Mouse (Mus musculus): Measurements from ENCODE around the gene Preb. TPM values are rescaled to one million over a fixed set of nuclear protein-coding genes. Genes with fewer than 3 reads are reported as not detected.

Preb gene
- polyA plus RNA-seq, 1 experiment from 2014 or later = 121 TPM

- no peak overlapping the region for H3K4me2 ChIP-seq (replicated peaks)
- ATAC-seq (ENCODE audit: low FRiP score, low read depth) = no peak
- H3K9ac ChIP-seq (replicated peaks) = no peak overlapping the region
- H3K27ac ChIP-seq (replicated peaks) = no peak overlapping the region
- no peaks in the 10 kb centered on the region for H3K36me3 ChIP-seq
- H3K4me3 ChIP-seq = no peak overlapping the region
- 82% methylated on average over 2 of the region's 2 CpGs for WGBS
- no peaks in the 10 kb centered on the region for H3K9me3 ChIP-seq
- no peaks in the 10 kb centered on the region for H3K4me1 ChIP-seq
- peaks cover 32% of the 10 kb centered on the region for H3K27me3 ChIP-seq
These were observed 9.3 kb upstream of the Preb start for GRCm38 (mm10) chr5:30969440-30969839.

DNA sequence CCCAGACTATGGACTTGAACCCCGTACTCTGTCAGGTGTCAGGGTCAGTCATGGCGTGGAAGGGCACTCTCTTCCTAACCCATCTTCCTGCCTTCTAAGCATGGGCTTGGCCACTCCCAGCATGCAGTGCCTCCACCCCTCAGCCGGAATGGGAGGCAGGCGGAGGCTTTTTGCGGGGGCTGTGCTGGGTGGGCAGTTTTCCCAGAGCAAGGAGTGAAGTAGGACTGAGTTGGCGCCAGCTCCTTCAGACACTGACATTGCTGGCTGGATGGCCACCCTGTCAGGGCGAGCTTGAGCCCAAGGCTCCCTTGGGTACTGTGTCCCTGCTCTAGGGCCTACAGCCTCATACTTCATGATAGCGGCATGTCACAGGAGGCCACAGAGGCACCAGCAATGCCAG is 8.3 kb upstream of the Preb start, which contains the start of gene Tcf23:
Tcf23 (plus strand) TSS at position 247 of the 400 bp plus-strand sequence.
- no peak within 1 kb of the TSS for H3K9ac ChIP-seq (replicated peaks)
- no peak within 1 kb of the TSS for H3K27ac ChIP-seq (replicated peaks)
- WGBS = 73% methylated on average over 8 of the region's 8 CpGs
- no peaks in the 10 kb centered on the region for H3K4me1 ChIP-seq
- H3K4me2 ChIP-seq (replicated peaks) = no peak within 1 kb of the TSS
- no peaks in the 10 kb centered on the region for H3K9me3 ChIP-seq
- ATAC-seq (ENCODE audit: low FRiP score, low read depth) = no peak
- H3K4me3 ChIP-seq = no peak within 1 kb of the TSS
- H3K27me3 ChIP-seq = peaks cover 37% of the 10 kb centered on the region
- H3K36me3 ChIP-seq = no peaks in the 10 kb centered on the region

DNA sequence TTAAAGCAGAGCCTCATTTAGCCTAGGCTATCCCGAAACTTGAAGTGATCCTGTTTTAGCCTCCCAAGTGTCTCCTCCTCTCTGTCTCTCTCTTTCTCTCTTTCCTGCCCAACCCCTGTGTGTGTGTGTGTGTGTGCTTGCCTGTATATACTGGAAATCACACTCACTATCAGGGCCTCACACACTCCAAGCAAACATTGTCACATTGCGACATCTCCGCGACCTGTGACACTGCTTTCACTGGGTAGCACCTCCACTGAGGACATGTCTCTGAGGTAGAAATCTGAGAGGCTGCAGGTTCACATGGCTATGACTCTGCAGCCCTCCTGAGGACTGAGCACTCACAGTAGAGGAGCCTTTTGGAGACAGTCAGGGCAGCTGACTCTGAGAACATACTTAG is 6.0 kb upstream of the Preb start:
- peaks cover 39% of the 10 kb centered on the region for H3K27me3 ChIP-seq
- H3K27ac ChIP-seq (replicated peaks) = no peak overlapping the region
- H3K36me3 ChIP-seq = no peaks in the 10 kb centered on the region
- H3K4me2 ChIP-seq (replicated peaks) = no peak overlapping the region
- H3K9me3 ChIP-seq = no peaks in the 10 kb centered on the region
- no peak overlapping the region for H3K4me3 ChIP-seq
- no peak for ATAC-seq (ENCODE audit: low FRiP score, low read depth)
- 91% methylated on average over 4 of the region's 4 CpGs for WGBS
- H3K4me1 ChIP-seq = no peaks in the 10 kb centered on the region
- H3K9ac ChIP-seq (replicated peaks) = no peak overlapping the region

GRCm38 (mm10) chr5:30963916-30964315 is 3.8 kb upstream of the Preb start:
- Histone ChIP-seq H3K4me3 (no peak overlapping the region), H3K27me3 (peaks cover 28% of the 10 kb centered on the region), H3K9me3 (no peaks in the 10 kb centered on the region), H3K27ac (replicated peaks) (no peak overlapping the region), H3K4me2 (replicated peaks) (no peak overlapping the region), H3K4me1 (peaks cover 6% of the 10 kb centered on the region), H3K9ac (replicated peaks) (no peak overlapping the region), H3K36me3 (no peaks in the 10 kb centered on the region)
- ATAC-seq (ENCODE audit: low FRiP score, low read depth) = no peak
- WGBS = 45% methylated on average over 3 of the region's 3 CpGs

DNA sequence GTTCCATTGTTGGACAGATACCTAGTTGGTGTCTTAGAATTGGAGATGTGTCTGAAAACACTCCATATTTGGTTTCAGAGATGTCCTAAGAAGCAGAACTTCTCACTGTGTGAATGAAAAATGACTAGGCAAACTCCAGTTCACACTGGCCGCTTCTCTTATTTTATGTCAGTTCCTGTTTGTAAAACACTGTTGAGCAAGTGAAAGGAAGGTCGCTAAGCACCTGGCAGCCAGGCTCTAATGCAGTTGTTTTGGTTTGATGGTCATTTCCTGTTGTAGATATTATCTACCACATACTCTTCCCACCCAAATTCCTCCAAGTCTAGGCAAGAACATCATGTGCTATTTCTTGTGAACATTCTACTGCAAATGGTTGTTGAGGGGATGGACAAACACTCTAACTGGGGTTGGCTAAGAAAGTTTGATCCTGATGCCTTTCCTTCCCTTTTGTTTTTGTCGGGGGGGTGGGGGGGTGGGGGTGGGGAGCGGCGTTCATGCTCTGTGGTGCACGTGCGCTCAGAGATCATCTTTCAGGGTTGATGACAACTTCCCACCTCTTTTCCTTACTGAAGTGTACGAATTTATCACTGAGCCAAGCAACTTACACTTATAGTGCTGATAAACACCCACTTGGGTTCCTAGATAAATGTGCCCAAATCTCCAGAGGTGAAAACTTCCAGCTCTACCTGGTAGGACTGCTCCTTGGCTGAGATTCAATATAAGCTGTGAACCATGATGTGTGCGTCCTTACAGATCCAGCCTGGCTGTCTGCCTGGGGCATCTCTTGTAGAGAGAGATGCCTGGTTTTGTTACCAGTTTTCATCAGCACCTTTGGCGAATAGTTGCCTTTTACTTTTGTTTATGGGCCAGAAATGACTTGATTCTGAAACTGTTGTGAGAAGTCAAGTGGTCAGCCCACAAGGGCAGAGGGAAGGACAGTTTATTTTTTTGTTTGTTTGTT is 1.7 kb upstream of the Preb start:
- Histone ChIP-seq H3K27me3 (peaks cover 18% of the 10 kb centered on the region), H3K9ac (replicated peaks) (no peak overlapping the region), H3K4me2 (replicated peaks) (no peak overlapping the region), H3K27ac (replicated peaks) (no peak overlapping the region), H3K4me1 (peaks cover 22% of the 10 kb centered on the region), H3K4me3 (no peak overlapping the region), H3K36me3 (peaks cover 15% of the 10 kb centered on the region), H3K9me3 (no peaks in the 10 kb centered on the region)
- 85% methylated on average over 10 of the region's 10 CpGs for WGBS
- ATAC-seq (ENCODE audit: low FRiP score, low read depth) = no peak

DNA sequence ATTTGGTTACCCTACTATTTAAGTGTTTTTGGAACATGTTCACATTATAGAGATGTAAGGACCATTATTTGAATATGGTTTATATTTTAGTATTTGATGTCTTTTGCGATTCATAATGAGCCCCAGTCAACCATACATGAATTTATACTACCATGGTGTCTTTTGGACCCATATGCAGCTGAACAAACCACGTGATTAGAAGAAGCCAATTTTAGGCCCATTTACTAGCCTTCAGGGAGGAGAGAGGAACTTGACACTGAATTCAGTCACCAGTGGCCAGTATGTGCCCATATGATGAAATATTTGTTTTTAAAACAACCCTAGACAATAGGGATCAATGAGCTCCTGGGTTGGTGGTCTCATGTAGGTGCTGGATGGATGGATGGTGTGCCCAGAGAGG is 653 bp upstream of the Preb start:
- Histone ChIP-seq H3K36me3 (peaks cover 19% of the 10 kb centered on the region), H3K9ac (replicated peaks) (no peak overlapping the region), H3K9me3 (no peaks in the 10 kb centered on the region), H3K4me2 (replicated peaks) (peak overlapping the region; percentile 92), H3K4me3 (peak overlapping the region; percentile 79; the same call in 1 of the 2 replicates), H3K4me1 (peaks cover 22% of the 10 kb centered on the region), H3K27ac (replicated peaks) (0 out of 2 replicates have a peak overlapping the region, but pooled peaks have one; percentile 82), H3K27me3 (peaks cover 13% of the 10 kb centered on the region)
- 89% methylated on average over 2 of the region's 2 CpGs for WGBS
- ATAC-seq (ENCODE audit: low FRiP score, low read depth) = no peak

DNA sequence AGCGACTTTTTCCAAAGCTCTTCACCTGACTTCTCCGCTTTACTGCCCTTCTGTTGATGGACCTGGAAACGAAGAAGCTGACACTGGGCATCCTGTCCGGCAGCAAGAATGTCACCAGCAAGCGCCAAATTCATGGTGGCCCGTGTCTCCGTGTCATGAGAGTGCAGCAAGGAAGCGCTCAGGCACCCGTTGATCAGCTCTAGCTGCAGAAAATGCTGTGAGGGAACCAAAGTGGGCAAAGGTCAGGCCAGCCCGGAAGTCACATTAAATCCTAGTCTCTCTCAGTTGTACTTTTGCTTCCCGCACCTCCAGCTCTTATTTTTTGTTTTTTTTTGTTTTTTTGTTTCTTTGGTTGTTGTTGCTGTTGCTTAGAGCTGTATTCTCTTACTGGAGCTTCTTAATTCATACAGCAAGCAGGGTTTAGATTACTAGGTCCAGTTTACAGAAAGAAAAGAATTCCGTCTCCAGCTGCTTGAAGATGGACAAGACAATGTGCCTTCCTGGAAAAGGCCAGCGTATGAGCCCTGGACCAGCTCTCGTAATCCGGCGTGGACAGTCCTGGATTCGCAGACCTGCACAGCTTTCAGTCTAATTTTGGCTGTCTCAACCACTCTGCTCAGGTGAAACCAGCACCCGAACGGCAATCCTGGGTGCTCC is 835 bp downstream of the Preb start:
- Histone ChIP-seq H3K9me3 (no peaks in the 10 kb centered on the region), H3K4me2 (replicated peaks) (peak overlapping the region; percentile 92), H3K27ac (replicated peaks) (peak overlapping the region; percentile 82), H3K27me3 (peaks cover 8% of the 10 kb centered on the region), H3K9ac (replicated peaks) (peak overlapping the region; percentile 86), H3K36me3 (peaks cover 34% of the 10 kb centered on the region), H3K4me3 (peak overlapping the region; percentile 79), H3K4me1 (peaks cover 22% of the 10 kb centered on the region)
- 37% methylated on average over 19 of the region's 19 CpGs for WGBS
- ATAC-seq (ENCODE audit: low FRiP score, low read depth) = no peak

DNA sequence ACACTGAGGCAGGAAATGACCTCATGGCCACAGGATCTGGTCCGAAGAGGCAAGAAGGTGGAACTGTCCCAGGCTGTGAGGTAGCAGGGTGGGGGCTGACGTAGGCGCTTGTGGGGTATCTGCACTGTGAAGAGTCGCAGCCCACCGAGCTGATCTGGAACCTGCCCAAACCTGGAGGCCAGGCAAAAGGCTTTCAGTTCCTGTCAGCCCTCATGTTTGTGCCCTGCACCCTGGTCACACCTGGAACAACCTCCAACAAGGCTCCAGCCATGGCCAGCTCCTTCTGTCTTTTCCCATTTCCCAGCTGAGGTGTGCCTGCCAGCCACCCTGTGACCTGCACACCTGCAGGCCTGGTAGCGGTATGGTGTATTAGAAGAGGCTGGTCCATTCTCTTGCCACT is 2.3 kb downstream of the Preb start:
- no peaks in the 10 kb centered on the region for H3K27me3 ChIP-seq
- H3K36me3 ChIP-seq = peaks cover 48% of the 10 kb centered on the region
- H3K4me1 ChIP-seq = peaks cover 22% of the 10 kb centered on the region
- H3K4me2 ChIP-seq (replicated peaks) = peak overlapping the region; percentile 22
- H3K27ac ChIP-seq (replicated peaks) = no peak overlapping the region
- 90% methylated on average over 6 of the region's 6 CpGs for WGBS
- peak overlapping the region; percentile 21; the same call in 1 of the 2 replicates for H3K9ac ChIP-seq (replicated peaks)
- no peak for ATAC-seq (ENCODE audit: low FRiP score, low read depth)
- no peaks in the 10 kb centered on the region for H3K9me3 ChIP-seq
- H3K4me3 ChIP-seq = no peak overlapping the region

DNA sequence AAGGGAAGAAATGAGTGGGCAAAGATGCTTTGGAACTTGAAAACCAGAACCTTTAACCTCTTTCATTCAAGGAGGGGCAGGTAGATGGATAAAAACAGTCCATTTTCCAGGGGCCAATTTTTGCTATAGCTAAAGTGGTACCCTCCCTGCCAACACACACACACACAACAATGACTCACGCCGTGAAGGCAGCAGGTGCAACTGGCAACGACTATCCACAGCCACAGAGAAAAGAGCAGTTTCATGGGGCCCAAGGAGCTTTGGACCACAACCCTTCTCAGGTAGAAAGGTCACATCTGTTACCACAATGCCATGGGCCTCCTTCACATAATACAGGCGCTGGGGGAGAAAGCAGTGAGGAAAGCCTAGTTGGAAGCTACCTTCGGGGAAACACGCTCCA is 4.4 kb downstream of the Preb start:
- H3K27ac ChIP-seq (replicated peaks) = no peak overlapping the region
- no peaks in the 10 kb centered on the region for H3K9me3 ChIP-seq
- H3K36me3 ChIP-seq = peaks cover 55% of the 10 kb centered on the region
- H3K4me1 ChIP-seq = peaks cover 22% of the 10 kb centered on the region
- H3K4me3 ChIP-seq = no peak overlapping the region
- no peak for ATAC-seq (ENCODE audit: low FRiP score, low read depth)
- 96% methylated on average over 6 of the region's 6 CpGs for WGBS
- H3K9ac ChIP-seq (replicated peaks) = no peak overlapping the region
- H3K27me3 ChIP-seq = no peaks in the 10 kb centered on the region
- no peak overlapping the region for H3K4me2 ChIP-seq (replicated peaks)

DNA sequence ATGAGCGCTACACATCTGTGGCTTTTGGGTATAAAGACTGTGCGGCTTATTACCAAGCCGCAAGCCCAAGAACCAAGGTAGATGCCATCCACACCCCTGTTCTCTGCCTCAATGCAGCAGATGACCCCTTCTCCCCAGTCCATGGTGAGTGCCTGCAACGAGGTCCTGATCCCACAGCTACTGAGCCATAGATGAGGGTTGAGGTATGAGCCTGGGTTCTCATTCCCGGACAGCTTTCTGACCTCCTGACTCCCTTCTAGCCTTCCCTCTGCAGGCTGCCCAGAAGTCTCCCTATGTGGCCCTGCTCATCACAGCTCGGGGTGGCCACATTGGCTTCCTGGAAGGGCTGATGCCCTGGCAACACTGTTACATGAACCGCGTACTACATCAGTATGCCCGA is 5.6 kb downstream of the Preb start:
- H3K27ac ChIP-seq (replicated peaks) = no peak overlapping the region
- H3K4me1 ChIP-seq = peaks cover 30% of the 10 kb centered on the region
- WGBS = 93% methylated on average over 9 of the region's 9 CpGs
- no peak for ATAC-seq (ENCODE audit: low FRiP score, low read depth)
- no peak overlapping the region for H3K9ac ChIP-seq (replicated peaks)
- H3K27me3 ChIP-seq = no peaks in the 10 kb centered on the region
- no peaks in the 10 kb centered on the region for H3K9me3 ChIP-seq
- no peak overlapping the region for H3K4me3 ChIP-seq
- H3K36me3 ChIP-seq = peaks cover 55% of the 10 kb centered on the region
- H3K4me2 ChIP-seq (replicated peaks) = no peak overlapping the region

- H3K4me2 ChIP-seq (replicated peaks) = no peak overlapping the region
- peaks cover 31% of the 10 kb centered on the region for H3K4me1 ChIP-seq
- H3K4me3 ChIP-seq = no peak overlapping the region
- peaks cover 55% of the 10 kb centered on the region for H3K36me3 ChIP-seq
- H3K9me3 ChIP-seq = no peaks in the 10 kb centered on the region
- WGBS = 93% methylated on average over 6 of the region's 6 CpGs
- 0 out of 2 replicates have a peak, but pooled peaks cover 2% of the 10 kb centered on the region for H3K27me3 ChIP-seq
- H3K9ac ChIP-seq (replicated peaks) = no peak overlapping the region
- no peak for ATAC-seq (ENCODE audit: low FRiP score, low read depth)
- no peak overlapping the region for H3K27ac ChIP-seq (replicated peaks)
These were observed 6.1 kb downstream of the Preb start for GRCm38 (mm10) chr5:30954065-30954464.

DNA sequence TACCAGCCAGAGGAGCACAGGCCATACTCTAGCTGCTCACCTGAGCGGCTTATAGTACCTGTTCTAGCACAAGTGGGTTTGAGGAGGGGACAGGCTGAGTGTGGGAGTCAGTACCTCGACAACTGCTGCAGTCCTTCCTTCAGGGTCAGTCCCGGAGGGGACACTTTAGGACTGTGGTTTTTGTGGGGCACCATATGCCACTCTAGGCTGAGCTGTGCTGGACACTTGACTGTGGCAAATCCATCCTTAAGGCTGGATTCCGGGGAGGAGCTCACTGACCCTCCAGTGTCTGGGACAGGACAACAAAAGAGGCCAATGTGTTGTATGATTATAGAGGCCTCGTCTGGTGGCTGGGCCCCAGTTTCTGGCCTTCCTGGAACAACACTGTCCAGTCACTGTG is 7.6 kb downstream of the Preb start:
- H3K4me3 ChIP-seq = no peak overlapping the region
- H3K27me3 ChIP-seq = peaks cover 15% of the 10 kb centered on the region; the same call in 1 of the 2 replicates
- H3K4me2 ChIP-seq (replicated peaks) = no peak overlapping the region
- ATAC-seq (ENCODE audit: low FRiP score, low read depth) = no peak
- no peaks in the 10 kb centered on the region for H3K9me3 ChIP-seq
- H3K9ac ChIP-seq (replicated peaks) = no peak overlapping the region
- H3K4me1 ChIP-seq = peaks cover 17% of the 10 kb centered on the region
- H3K36me3 ChIP-seq = peaks cover 44% of the 10 kb centered on the region
- no peak overlapping the region for H3K27ac ChIP-seq (replicated peaks)
- 84% methylated on average over 5 of the region's 5 CpGs for WGBS
